In genomic region chr6:30569331-30569730, GRCm38 (mm10) we compare ENCODE assay signal across 32 mouse cellular contexts. TPM values are rescaled to one million over a fixed set of nuclear protein-coding genes. Genes with fewer than 3 reads are reported as not detected.
DNase-seq lines count a peak whose midpoint lies in the region; ATAC-seq and TF ChIP-seq lines count a peak whose summit lies in the region.
"Had no signal": no experiment of that assay in that cellular context is flagged by ENCODE, and none has a peak within 500 bp of the region (broad histone marks: within the 10 kb centered on the region; RNA-seq: fewer than 3 reads in every experiment).

No protein-coding gene starts in this region.

- H3K4me1 ChIP-seq in heart, postnatal 0 days (ENCODE audit: control insufficient read depth, insufficient read depth), result peaks cover 27% of the 10 kb centered on the region
- no peaks in the 10 kb centered on the region for H3K4me1 ChIP-seq in stomach, postnatal 0 days (replicated peaks; ENCODE audit: control insufficient read depth, insufficient read depth)

- no peak overlapping the region for H3K4me3 ChIP-seq in heart, postnatal 0 days (ENCODE audit: low read depth, low read length)
- H3K4me3 ChIP-seq in stomach, postnatal 0 days (ENCODE audit: low read depth, low read length), result no peak overlapping the region
- no peak overlapping the region for H3K4me3 ChIP-seq in layer of hippocampus, adult 2 months
- H3K4me3 ChIP-seq: embryonic facial prominence, embryonic 13.5 days; erythroblast, embryonic 14.5 days; intestine, embryonic 15.5 days; neural tube, embryonic 12.5 days had no signal

- no peak overlapping the region for H3K4me2 ChIP-seq in heart, postnatal 0 days (ENCODE audit: low read depth, low read length)
- no peak overlapping the region for H3K4me2 ChIP-seq in stomach, postnatal 0 days (replicated peaks; ENCODE audit: low read depth)
- H3K4me2 ChIP-seq: embryonic facial prominence, embryonic 13.5 days; intestine, embryonic 15.5 days; lung, embryonic 14.5 days; neural tube, embryonic 12.5 days had no signal

- no peak for ATAC-seq in heart, postnatal 0 days (ENCODE audit: insufficient read depth, low read depth)
- no peak for ATAC-seq in stomach, postnatal 0 days (ENCODE audit: low FRiP score, low TSS enrichment)
- ATAC-seq: forebrain, embryonic 16.5 days; intestine, embryonic 15.5 days; Patski had no signal

- H3K36me3 ChIP-seq in heart, postnatal 0 days (replicated peaks; ENCODE audit: control insufficient read depth, insufficient read depth, low read length), result no peaks in the 10 kb centered on the region
- H3K36me3 ChIP-seq in stomach, postnatal 0 days (ENCODE audit: control insufficient read depth, insufficient read depth, low read length), result no peaks in the 10 kb centered on the region
- H3K36me3 ChIP-seq: embryonic facial prominence, embryonic 13.5 days; G1E; intestine, embryonic 15.5 days; neural tube, embryonic 12.5 days had no signal

- H3K9me3 ChIP-seq in heart, postnatal 0 days (replicated peaks; ENCODE audit: control insufficient read depth, low read length), result no peaks in the 10 kb centered on the region
- H3K9me3 ChIP-seq in stomach, postnatal 0 days (ENCODE audit: control insufficient read depth, low read length), result no peaks in the 10 kb centered on the region
- H3K9me3 ChIP-seq: embryonic facial prominence, embryonic 13.5 days; G1E; intestine, embryonic 15.5 days; neural tube, embryonic 12.5 days had no signal

- no peak overlapping the region for H3K9ac ChIP-seq in heart, postnatal 0 days (replicated peaks; ENCODE audit: low read depth, low read length)
- H3K9ac ChIP-seq in stomach, postnatal 0 days (ENCODE audit: low read length), result no peak overlapping the region
- H3K9ac ChIP-seq: embryonic facial prominence, embryonic 13.5 days; intestine, embryonic 15.5 days; liver, embryonic 14.5 days; lung, embryonic 14.5 days; neural tube, embryonic 12.5 days had no signal

- intact Hi-C loops in left cerebral cortex, postnatal 25 days (cut with DNase I), result no loop called here
- intact Hi-C loops in left cerebral cortex, postnatal 4 days (cut with DNase I), result no loop called here

- DNase-seq in heart, postnatal 0 days (ENCODE audit: low spot score), result no peak
- no peak for DNase-seq in heart, adult 18-20 months
- peak; percentile 68 to 79 for DNase-seq in left cerebral cortex, postnatal 25 days (ENCODE audit: low spot score in 2 of 2)
- no peak for DNase-seq in left cerebral cortex, postnatal 4 days
- peak; percentile 64 for DNase-seq in right cerebral cortex, postnatal 25 days
- DNase-seq in right cerebral cortex, postnatal 10 days (ENCODE audit: low spot score in 2 of 2), result no peak
- no peak for DNase-seq in stomach, postnatal 0 days (ENCODE audit: low spot score)
- no peak for DNase-seq in layer of hippocampus, adult 2 months (ENCODE audit: low spot score in 2 of 2)
- DNase-seq: adrenal gland, adult 8-10 months; B cell, adult 2 months; cerebellum, adult 18-20 months; cerebellum, postnatal 14 days; gastrocnemius, postnatal 25 days; kidney, postnatal 25 days; layer of hippocampus, postnatal 36 days; lung, embryonic 14.5 days; midbrain, embryonic 14.5 days; thymus, postnatal 14 days had no signal

- H3K27ac ChIP-seq in heart, postnatal 0 days (ENCODE audit: low read depth), result peak overlapping the region; percentile 49; the same call in 1 of the 2 replicates
- H3K27ac ChIP-seq in stomach, postnatal 0 days (replicated peaks), result 0 out of 2 replicates have a peak overlapping the region, but pooled peaks have one; percentile 8
- no peak overlapping the region for H3K27ac ChIP-seq in layer of hippocampus, adult 2 months
- H3K27ac ChIP-seq: embryonic facial prominence, embryonic 13.5 days; intestine, embryonic 15.5 days; liver, embryonic 14.5 days; neural tube, embryonic 12.5 days had no signal

- TF ChIP-seq CTCF in heart, postnatal 0 days (IDR thresholded peaks at IDR 0.05; ENCODE audit: low read depth), result no peak
- no peak for TF ChIP-seq CTCF in stomach, postnatal 0 days (IDR thresholded peaks at IDR 0.05; ENCODE audit: low read depth)
- no peak for TF ChIP-seq CTCF in layer of hippocampus, adult 2 months (conservative IDR thresholded peaks at IDR 0.05)

- no peaks in the 10 kb centered on the region for H3K27me3 ChIP-seq in heart, postnatal 0 days (ENCODE audit: control insufficient read depth, insufficient read depth, low read length)
- H3K27me3 ChIP-seq in stomach, postnatal 0 days (ENCODE audit: control insufficient read depth, insufficient read depth, low read length), result no peaks in the 10 kb centered on the region
- H3K27me3 ChIP-seq: CH12.LX; embryonic facial prominence, embryonic 13.5 days; intestine, embryonic 15.5 days; neural tube, embryonic 12.5 days had no signal

- no peak for TF ChIP-seq EP300 in heart, postnatal 0 days (IDR thresholded peaks at IDR 0.05; ENCODE audit: low read depth)
- no peak for TF ChIP-seq EP300 in stomach, postnatal 0 days (optimal IDR thresholded peaks at IDR 0.05)

- 89% methylated on average over 10 of the region's 10 CpGs for WGBS in heart, postnatal 0 days
- WGBS in stomach, postnatal 0 days, result 69% methylated on average over 10 of the region's 10 CpGs

RNA-seq across cellular contexts. Expression of gene Cpa4, which starts 1.2 kb away (rescaled TPM):
- 0.23 TPM in 1 of 2 replicates, not detected in the other for total RNA-seq in heart, postnatal 0 days (2014; rRNA removed; ENCODE audit: low replicate concordance)
- 0.30 and 0.46 TPM in 2 replicates for polyA plus RNA-seq in heart, postnatal 0 days (2015; fragmentation: Nextera tagmentation; extraction: Ambion mirVana)
- total RNA-seq in heart, adult 18-20 months (2021), result not detected
- total RNA-seq in left cerebral cortex, postnatal 25 days (2021), result under 1 TPM; 0.16 to 0.18 TPM
- total RNA-seq in left cerebral cortex, postnatal 4 days (2021), result under 1 TPM in 1 of 2 experiments, not detected in 1; 0.24 TPM
- polyA plus RNA-seq in stomach, postnatal 0 days (2015; fragmentation: Nextera tagmentation; extraction: Ambion mirVana), result 32.7 and 33.7 TPM in 2 replicates
- not detected for total RNA-seq in layer of hippocampus, adult 2 months (2021)
- total RNA-seq: CH12.LX; gastrocnemius, postnatal 25 days; heart, adult 8-10 months; layer of hippocampus, postnatal 36 days; megakaryocyte, adult 5-6 weeks had no signal
- polyA plus RNA-seq: erythroblast, embryonic 14.5 days; G1E; Patski; spleen, adult 2 months had no signal

RNA-seq across cellular contexts. Expression of gene Cpa2, which starts 27.9 kb away (rescaled TPM):
- not detected in 2 replicates for total RNA-seq in heart, postnatal 0 days (2014; rRNA removed; ENCODE audit: low replicate concordance)
- polyA plus RNA-seq in heart, postnatal 0 days (2015; fragmentation: Nextera tagmentation; extraction: Ambion mirVana), result 2.7 and 2.8 TPM in 2 replicates
- total RNA-seq in heart, adult 18-20 months (2021), result under 1 TPM in 1 of 2 experiments, not detected in 1; 0.25 TPM
- 1 to 10 TPM; 2.2 to 2.3 TPM for total RNA-seq in left cerebral cortex, postnatal 25 days (2021)
- total RNA-seq in left cerebral cortex, postnatal 4 days (2021), result 1 to 10 TPM; 4.2 to 4.7 TPM
- polyA plus RNA-seq in stomach, postnatal 0 days (2015; fragmentation: Nextera tagmentation; extraction: Ambion mirVana), result 1.7 and 2.6 TPM in 2 replicates
- under 1 TPM in 1 of 2 experiments, not detected in 1; 0.64 TPM for total RNA-seq in layer of hippocampus, adult 2 months (2021)
- total RNA-seq: CH12.LX; G1E; gastrocnemius, postnatal 25 days had no signal
- polyA plus RNA-seq: erythroblast, embryonic 14.5 days; G1E; Patski had no signal

RNA-seq across cellular contexts. Expression of gene Cpa5, which starts 41.5 kb away (rescaled TPM):
- total RNA-seq in heart, postnatal 0 days (2014; rRNA removed; ENCODE audit: low replicate concordance), result 0.46 and 1.6 TPM in 2 replicates
- polyA plus RNA-seq in heart, postnatal 0 days (2015; fragmentation: Nextera tagmentation; extraction: Ambion mirVana), result 0.32 and 0.67 TPM in 2 replicates
- not detected for total RNA-seq in heart, adult 18-20 months (2021)
- total RNA-seq in left cerebral cortex, postnatal 25 days (2021), result not detected
- total RNA-seq in left cerebral cortex, postnatal 4 days (2021), result not detected
- 0.16 and 0.18 TPM in 2 replicates for polyA plus RNA-seq in stomach, postnatal 0 days (2015; fragmentation: Nextera tagmentation; extraction: Ambion mirVana)
- not detected for total RNA-seq in layer of hippocampus, adult 2 months (2021)
- total RNA-seq: adrenal gland, adult 8-10 months; CH12.LX; G1E; gastrocnemius, postnatal 25 days; heart, adult 8-10 months; layer of hippocampus, adult 8-10 months; layer of hippocampus, postnatal 36 days; megakaryocyte, adult 5-6 weeks had no signal
- polyA plus RNA-seq: erythroblast, embryonic 14.5 days; forebrain, embryonic 16.5 days; G1E; hindbrain, embryonic 11.5 days; lung, embryonic 14.5 days; midbrain, embryonic 14.5 days; neural tube, embryonic 12.5 days; spleen, adult 2 months had no signal

RNA-seq across cellular contexts. Expression of gene Ssmem1, which starts 59.7 kb away (rescaled TPM):
- total RNA-seq in heart, postnatal 0 days (2014; rRNA removed; ENCODE audit: low replicate concordance), result not detected in 2 replicates
- polyA plus RNA-seq in heart, postnatal 0 days (2015; fragmentation: Nextera tagmentation; extraction: Ambion mirVana), result 0.08 TPM in 1 of 2 replicates, not detected in the other
- under 1 TPM in 1 of 2 experiments, not detected in 1; 0.41 TPM for total RNA-seq in heart, adult 18-20 months (2021)
- under 1 TPM; 0.50 to 0.96 TPM for total RNA-seq in left cerebral cortex, postnatal 25 days (2021)
- 1 to 10 TPM in 1 of 2 experiments, under 1 TPM in 1; 0.56 to 1.2 TPM for total RNA-seq in left cerebral cortex, postnatal 4 days (2021)
- polyA plus RNA-seq in stomach, postnatal 0 days (2015; fragmentation: Nextera tagmentation; extraction: Ambion mirVana), result not detected in 2 replicates
- total RNA-seq in layer of hippocampus, adult 2 months (2021), result 1 to 10 TPM in 1 of 2 experiments, under 1 TPM in 1; 0.32 to 1.3 TPM
- polyA plus RNA-seq: embryonic facial prominence, embryonic 13.5 days; erythroblast, embryonic 14.5 days; forebrain, embryonic 16.5 days; G1E; intestine, embryonic 15.5 days; midbrain, embryonic 14.5 days; spleen, adult 2 months had no signal

RNA-seq across cellular contexts. Expression of gene Tmem209, which starts 59.7 kb away (rescaled TPM):
- 36.9 and 41.8 TPM in 2 replicates for total RNA-seq in heart, postnatal 0 days (2014; rRNA removed; ENCODE audit: low replicate concordance)
- polyA plus RNA-seq in heart, postnatal 0 days (2015; fragmentation: Nextera tagmentation; extraction: Ambion mirVana), result 10.9 and 13.1 TPM in 2 replicates
- 1 to 10 TPM; 8.5 to 8.6 TPM for total RNA-seq in heart, adult 18-20 months (2021)
- 10 to 100 TPM; 17.4 to 20.1 TPM for total RNA-seq in left cerebral cortex, postnatal 25 days (2021)
- total RNA-seq in left cerebral cortex, postnatal 4 days (2021), result 10 to 100 TPM; 17.7 to 19.7 TPM
- 13.0 and 13.7 TPM in 2 replicates for polyA plus RNA-seq in stomach, postnatal 0 days (2015; fragmentation: Nextera tagmentation; extraction: Ambion mirVana)
- 10 to 100 TPM; 19.5 to 23.0 TPM for total RNA-seq in layer of hippocampus, adult 2 months (2021)

Comparison
In these comparisons a context has a peak if more than half of its experiments do, and no peak if none do; other contexts are left out.
1. DNase-seq: peak in left cerebral cortex, postnatal 25 days (2 of 2) and right cerebral cortex, postnatal 25 days (single experiment); none in heart, postnatal 0 days (single experiment), heart, adult 18-20 months (0 of 2), left cerebral cortex, postnatal 4 days (single experiment), right cerebral cortex, postnatal 10 days (0 of 2), stomach, postnatal 0 days (single experiment) and layer of hippocampus, adult 2 months (0 of 2).